Mouse (Mus musculus) testis, postnatal 14 days (tissue): Measurements from ENCODE around the gene Kcnk4.
"Not testable (repeated sequence)": the region's sequence is repeated elsewhere in the genome, so short reads cannot be mapped to it uniquely, and the experiment has no call there.

Experiments
- DNase-seq: peaks from one replicate; pipeline ENCODE4 v3.0.0; 2021; ENCODE audit warnings: low spot score

Kcnk4 gene

GRCm38 (mm10) chr19:6916496-6916895, 17.8 kb downstream of the Kcnk4 start:
- peak; percentile 4 for DNase-seq

GRCm38 (mm10) chr19:6915276-6915675, 19.0 kb downstream of the Kcnk4 start:
- DNase-seq, result no peak

GRCm38 (mm10) chr19:6914540-6914939, 19.8 kb downstream of the Kcnk4 start:
- DNase-seq, result no peak

- DNase-seq, result peak; percentile 8
Measured at GRCm38 (mm10) chr19:6913991-6914390, 20.3 kb downstream of the Kcnk4 start.

DNA sequence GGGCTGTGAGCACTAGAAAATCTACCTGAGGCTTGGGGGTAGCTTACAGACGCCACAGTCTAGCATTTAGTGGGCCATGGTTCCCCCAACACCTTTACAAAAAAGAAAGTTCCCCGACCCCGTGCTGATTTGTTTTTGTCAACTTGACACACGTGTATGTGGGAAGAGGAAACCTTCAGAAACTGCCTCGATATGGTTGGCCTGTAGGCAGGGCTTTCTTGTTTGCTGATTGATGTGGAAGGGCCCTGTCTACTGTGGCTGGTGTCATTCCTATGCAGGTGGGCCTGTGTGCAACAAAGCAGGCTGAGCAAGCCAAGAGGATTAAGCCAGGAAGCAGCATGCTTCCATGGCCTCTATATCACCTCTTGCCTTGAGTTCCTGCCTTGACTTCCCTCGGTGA, 21.3 kb downstream of the Kcnk4 start:
- no peak for DNase-seq

- peak; percentile 11 for DNase-seq
Measured at GRCm38 (mm10) chr19:6912205-6912970, 21.9 kb downstream of the Kcnk4 start.

DNA sequence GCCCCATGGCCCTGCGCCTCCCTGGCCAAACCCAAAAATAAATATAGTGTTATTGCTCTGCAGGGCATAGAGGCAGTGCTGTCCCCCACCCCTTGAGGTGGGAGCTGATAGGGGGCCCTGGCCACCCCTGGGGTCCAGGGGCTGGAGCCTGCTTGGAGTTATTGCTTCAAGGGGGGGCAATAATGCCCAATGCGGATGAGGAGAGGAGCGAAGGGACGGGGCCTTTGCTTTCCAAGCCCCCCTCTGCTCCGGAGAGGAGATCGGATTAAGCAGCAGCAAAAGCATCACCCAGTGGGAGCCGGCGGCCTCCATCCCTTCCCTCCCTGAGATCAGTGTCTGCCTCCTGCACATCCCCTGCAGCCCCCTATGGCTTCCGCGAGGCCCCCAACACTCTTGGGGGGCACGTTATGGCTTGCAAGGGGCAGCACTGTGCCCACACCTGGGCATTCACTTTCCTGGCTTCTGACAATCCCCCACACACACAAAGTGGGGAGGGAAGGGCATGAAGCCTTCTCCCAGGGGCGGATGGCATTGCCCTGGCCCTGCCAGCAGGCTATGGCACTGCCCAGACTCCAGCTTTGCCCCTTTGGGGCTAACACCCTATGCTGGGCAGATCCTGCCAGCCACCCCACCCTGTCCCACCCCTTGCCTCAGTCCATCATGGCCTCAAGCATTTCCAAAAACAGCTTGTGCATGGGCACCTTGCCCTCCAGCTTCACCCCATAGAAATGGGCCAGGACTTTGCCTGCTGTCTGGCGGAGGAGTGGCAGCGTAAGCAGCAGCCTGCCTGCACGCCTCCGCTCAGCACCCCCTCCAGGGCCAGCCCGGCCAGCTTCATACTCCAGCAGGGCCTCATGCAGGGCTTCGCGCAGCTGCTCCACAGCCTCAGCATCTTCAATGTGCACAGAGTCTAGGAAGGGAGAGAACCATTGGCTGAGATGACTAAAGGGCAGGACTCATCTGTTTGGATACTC, 22.9 kb downstream of the Kcnk4 start:
- DNase-seq, result peak; percentile 15

- peak; percentile 60 for DNase-seq
Measured at GRCm38 (mm10) chr19:6910306-6910705, 24.0 kb downstream of the Kcnk4 start.

DNA sequence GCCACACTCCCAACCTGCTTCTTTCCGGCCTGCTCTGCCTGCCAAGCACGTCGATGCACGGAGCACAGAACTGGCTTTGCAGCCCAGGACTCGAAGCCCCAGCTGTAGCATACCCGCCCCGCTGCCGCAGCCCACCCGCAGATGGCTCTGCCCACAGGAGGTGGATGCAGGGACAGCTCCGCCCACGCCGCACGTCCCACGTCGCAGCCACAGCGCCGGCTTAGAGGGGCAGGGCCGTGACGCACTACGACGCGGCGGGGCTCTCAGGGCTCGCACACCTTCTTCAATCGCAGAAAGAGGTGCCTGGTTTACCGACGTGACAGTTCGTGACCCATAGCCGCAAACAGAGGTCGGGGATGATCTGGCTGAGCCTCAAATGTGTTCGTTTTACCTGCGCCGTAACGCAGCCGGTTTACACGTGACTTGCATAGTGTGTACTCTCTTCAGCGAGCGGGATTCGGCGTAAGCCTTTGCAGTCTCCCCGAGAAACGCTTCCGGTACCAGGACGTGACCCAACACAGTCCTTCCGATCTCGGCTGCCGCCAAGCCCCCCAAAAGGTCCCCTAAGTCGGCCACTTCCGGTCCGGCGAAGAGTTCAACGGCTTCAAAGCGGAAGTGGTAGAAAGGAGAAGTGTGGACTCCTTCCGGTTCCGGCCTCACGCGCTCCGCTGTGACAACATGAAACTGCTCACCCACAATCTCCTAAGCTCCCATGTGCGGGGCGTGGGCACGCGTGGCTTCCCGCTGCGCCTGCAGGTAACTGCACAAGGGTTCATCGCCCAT, 24.6 kb downstream of the Kcnk4 start, which contains the start of the genes Trmt112 and Prdx5:
TSS of gene Trmt112 (plus strand) at position 192 of the 783 bp plus-strand sequence.
TSS of gene Prdx5 (minus strand) at position 600 of the 783 bp plus-strand sequence.
- DNase-seq, result peak; percentile 91

- DNase-seq, result no peak
Measured at GRCm38 (mm10) chr19:6909021-6909420, 25.3 kb downstream of the Kcnk4 start.

- DNase-seq, result peak; percentile 6
Measured at GRCm38 (mm10) chr19:6907811-6908540, 26.3 kb downstream of the Kcnk4 start.

DNA sequence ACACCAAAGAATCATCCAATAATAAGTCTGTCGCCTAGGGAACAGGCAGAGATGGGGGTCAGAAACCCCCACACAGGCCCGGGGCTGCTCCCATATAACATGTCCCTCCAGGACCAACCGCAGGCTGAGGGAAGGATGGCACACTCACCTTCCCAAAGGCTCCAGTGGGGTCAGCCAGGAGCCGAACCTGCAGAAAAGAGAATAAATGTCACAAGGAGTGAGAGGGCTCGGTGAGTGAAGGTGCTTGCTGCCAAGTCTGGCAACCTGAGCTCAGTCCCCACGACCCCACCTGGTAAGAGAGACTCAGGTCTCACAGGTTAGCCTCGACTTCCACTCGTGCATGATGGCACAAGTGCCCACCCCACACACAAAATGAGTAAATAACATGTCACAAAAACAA, 27.2 kb downstream of the Kcnk4 start:
- no peak for DNase-seq

DNA sequence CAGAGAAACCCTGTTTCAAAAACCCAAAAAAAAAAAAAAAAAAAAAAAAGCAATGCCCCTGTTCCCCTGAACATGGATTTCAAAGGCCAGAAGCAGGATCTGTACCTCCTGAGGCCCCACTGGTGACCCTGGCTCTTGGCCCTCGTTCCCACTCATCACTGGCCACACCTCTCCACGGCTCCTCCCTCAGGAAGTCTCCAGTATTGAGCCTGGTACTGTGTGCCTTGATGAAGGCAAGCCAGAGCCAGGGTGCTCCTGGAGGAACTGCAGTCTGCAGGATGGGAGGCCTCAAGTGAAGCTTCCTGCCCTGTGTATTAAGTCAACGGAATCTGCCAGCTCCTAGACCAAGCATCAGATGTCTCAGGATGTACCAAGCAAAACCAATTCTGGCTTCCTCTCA, 28.1 kb downstream of the Kcnk4 start:
- DNase-seq, result peak; percentile 8

- DNase-seq, result peak; percentile 6
Measured at GRCm38 (mm10) chr19:6905498-6906159, 28.7 kb downstream of the Kcnk4 start.

- DNase-seq, result no peak
Measured at GRCm38 (mm10) chr19:6904846-6905245, 29.5 kb downstream of the Kcnk4 start.

GRCm38 (mm10) chr19:6903031-6903430, 31.3 kb downstream of the Kcnk4 start:
- no peak for DNase-seq

- no peak for DNase-seq
Measured at GRCm38 (mm10) chr19:6899641-6900040, 34.7 kb downstream of the Kcnk4 start.

GRCm38 (mm10) chr19:6895608-6896305, 38.6 kb downstream of the Kcnk4 start:
- not testable (repeated sequence) for DNase-seq

DNA sequence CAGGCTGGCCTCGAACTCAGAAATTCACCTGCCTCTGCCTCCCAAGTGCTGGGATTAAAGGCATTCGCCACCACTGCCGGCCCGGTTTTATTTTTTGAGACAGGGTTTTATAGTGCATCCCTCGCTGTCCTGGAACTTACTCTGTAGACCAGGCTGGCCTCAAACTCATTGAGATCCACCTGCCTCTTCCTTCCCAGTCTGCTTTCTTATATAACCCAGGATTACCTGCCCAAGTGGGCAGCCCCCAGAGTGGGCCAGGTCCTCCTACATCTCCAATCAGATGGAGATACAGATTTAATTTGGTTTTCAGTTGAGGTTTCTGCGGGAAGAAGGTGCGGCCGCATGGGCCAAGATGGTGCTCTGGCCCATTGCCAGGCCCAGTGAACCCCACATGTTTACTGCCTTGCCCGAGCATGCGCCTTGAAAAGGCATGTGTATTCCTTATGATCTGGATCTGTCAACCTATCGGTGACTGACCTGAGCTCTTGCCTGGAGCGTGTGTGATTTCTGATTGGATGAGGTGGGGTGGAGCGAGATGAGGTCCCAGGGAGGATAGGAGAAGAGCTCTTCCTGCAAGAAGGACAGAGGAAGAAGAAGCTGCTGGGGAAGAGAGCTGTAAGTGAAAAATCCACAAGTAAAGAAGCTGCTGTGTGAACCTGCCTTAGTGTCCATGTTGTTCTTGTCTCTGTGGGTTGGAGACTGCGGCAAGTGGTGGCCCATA, 40.4 kb downstream of the Kcnk4 start:
- DNase-seq, result no peak
